Mouse (Mus musculus) forelimb bud, embryonic 11.5 days (tissue): ENCODE data around the gene Ak3.

Source experiments
- DNase-seq: peaks from one replicate; pipeline ENCODE4 v3.0.0-alpha.2; 2012; ENCODE audit warnings: low read depth, low spot score

Ak3 gene

DNA sequence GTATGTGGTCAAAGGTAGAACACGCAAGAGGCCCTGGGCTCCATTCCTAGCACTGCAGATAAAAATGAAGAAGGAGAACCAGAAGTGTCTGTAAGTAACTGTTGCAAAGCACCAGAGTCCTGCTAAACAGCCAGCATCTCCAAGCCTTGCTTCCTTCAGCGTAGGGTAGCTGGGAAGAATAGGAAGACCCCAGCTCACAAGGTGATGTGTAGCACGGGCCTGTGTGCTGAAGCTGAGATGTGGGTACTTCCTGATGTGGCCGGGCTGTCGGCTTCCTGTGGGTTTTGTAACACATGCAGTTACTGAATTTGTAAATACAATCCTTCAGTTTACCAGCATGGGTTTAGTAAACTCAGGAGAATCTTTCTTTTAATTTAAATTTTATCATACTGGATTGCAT lies 52.4 kb downstream of the Ak3 start:
- DNase-seq, result no peak

DNA sequence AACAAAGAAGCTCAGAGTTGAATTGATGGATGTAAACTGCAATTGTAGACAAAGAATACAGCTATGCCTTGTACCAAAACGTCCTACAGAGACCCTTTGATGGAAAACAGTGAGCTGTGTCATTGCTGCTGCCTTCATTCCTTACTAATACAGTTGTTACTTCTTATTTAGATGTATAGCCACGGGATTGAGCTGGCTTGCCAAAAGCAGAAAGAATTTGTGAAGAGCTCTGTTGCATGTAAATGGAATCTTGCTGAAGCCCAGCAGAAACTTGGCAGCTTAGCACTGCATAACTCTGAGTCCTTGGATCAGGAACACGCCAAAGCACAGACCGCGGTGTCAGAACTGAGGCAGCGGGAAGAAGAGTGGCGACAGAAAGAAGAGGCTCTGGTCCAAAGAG lies 52.9 kb downstream of the Ak3 start:
- DNase-seq, result no peak

DNA sequence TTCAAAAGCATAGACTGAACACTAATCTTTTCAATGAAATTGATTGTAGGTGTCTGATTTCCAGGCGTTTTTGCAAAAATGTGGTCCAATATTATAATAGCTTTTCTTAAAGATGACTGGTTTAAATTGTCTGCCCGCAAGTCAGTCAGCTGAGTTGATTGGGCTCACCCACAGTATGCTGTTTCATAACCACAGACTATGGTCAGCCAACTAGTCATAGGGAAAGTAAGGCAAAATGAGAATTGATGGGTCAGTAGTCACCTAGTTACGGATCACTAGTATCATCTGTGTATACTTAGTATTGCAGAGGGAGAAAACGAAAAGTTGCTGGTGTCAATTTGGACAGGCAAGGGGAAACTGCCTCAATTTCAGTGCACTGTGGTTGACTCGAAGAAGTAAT lies 56.4 kb downstream of the Ak3 start:
- DNase-seq, result no peak

DNA sequence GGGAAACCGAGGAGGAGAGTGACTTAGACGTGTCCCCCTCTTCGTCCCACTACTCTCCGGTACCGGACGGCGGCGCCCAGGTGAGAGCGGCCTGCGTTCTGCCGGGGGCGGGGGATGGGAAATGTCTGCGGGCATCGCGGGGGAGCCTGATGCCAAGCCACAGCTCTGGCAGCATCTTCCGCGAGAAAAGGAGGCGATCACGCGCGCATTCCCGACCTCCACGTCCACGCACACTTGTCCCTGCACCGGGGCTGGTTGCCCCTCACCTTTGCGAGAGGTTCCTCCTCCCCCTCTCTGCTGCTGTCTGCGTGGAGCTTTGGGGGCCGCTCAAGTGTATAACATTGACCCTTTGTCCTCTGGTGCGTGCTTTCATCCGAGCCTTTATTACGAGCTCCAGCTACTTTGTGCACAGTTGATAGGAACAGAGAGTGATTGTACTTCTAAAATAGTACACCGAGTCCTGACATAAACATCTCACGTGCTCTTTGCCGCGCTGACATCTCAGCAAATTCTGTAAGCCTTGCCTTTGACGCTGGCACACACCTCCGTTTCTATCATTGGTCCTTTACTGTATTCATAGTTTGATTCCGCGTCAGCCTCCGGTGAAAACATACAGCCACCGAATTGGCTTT lies 57.1 kb downstream of the Ak3 start:
- no peak for DNase-seq

DNA sequence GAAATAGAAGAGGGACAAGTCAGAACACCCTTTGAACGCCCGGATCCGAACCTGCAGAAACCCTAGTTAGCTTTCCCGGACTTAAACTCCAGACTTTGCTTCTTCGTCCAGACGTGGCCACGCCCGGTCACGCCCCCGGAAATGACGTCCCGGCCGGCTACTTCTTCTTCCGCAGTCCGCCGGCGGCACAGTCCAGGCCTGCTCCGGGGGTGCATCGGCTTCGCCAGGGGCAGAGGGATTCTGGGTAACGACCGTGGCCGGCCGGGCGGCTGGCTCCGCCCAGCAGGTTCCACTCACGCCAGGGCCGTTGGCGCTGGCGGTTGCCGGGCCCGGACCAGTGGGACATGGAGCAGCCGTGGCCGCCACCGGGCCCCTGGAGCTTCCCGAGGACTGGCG lies 57.6 kb downstream of the Ak3 start, which contains the start of gene Cdc37l1:
Gene Cdc37l1 (plus strand): TSS at position 159 of the 396 bp plus-strand sequence.
- DNase-seq, result peak; percentile 93

DNA sequence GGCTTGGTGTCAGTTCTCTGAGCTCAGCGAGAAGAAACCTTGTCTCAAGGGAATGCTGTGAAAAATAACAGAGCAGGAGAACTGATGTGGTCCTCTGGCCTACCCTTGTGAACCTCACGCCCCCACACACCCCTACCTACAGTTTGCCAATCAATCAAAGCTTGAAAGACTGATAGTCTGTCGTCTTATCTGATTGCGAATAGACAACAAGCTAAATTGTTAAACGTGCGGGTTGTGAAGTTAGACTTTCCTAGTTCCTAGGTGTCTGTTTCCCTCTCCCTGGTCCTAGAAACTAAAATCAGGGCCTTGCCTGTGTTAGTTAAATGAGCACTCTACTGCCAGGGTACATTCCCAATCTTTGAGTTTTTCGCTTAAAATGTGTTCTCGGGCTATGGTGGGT lies 58.2 kb downstream of the Ak3 start:
- DNase-seq, result no peak

DNA sequence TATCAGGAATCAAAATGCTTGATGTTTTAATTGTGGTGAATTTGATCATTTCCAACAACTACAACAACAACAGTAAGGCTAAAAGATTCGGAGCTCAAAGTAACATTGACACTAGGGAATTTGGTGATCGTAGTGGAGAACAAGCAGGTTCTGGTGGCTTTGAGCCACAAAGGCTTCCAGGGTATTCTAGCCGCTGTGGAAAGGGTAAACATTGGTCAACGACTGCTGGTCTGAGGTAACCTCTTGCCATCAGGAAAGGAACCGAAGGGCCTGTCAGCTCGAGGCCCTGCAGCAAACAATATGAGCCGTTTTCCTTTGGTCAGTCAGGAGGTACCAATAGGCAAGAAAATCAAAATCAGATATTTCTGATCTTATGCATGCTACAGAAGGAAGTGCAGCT lies 65.1 kb downstream of the Ak3 start:
- no peak for DNase-seq

DNA sequence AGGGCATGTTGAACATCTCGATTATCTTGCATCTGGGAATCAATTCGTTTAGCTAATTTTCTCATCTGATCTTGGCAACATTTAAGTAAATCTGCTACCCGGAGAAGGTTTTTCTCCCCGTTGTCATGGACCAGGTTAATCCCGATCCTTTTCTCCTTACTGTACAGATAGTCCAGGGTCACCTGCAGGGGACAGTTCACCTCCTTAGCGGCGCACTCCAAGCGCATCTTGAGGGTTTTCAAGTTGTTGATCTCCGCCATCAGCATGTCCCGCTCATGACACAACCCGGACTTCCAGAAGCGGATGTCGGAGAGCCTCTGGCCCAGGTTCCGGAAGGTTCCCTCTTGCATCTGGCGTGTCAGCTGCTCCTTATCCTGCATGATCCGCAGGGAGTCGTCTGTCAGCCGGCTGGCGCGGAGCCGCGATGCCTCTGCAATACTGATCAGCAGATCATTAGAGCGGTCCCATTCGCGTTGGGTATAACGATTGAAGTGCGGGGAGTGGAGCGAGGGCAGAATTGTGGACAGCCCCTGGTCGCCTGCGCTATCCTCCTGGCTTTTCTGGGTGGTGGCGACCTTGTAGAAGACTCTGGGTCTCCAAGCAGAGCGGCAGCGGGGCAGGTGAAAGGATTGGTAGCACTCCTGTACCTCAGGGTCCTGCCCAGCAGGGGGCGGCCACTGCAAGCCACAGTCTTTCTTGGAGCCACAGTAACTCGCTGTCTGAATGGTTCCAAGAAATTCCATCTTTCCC lies 72.7 kb downstream of the Ak3 start:
- peak; percentile 67 for DNase-seq
